Mouse (Mus musculus) liver, embryonic 11.5 days (tissue): ENCODE measurements around the gene Cfap161. TPM values are rescaled to one million over a fixed set of nuclear protein-coding genes. Genes with fewer than 3 reads are reported as not detected.

ENCODE experiments used
- ATAC-seq: fragments of 200-750 bp; cut with Nextera tagmentation; replicated peaks from 2 replicates; pipeline ENCODE4 v1.8.0; 2017; ENCODE audit warnings: moderate number of reproducible peaks, mild to moderate bottlenecking, moderate TSS enrichment, moderate library complexity; ENCODE audit not compliant: low FRiP score
- DNase-seq: peaks from one replicate; pipeline ENCODE4 v3.0.0-alpha.2; 2017; ENCODE audit warnings: low spot score
- H3K27ac ChIP-seq: fragments of 300-500 bp; sonication (generic); 2 replicates; pipeline ENCODE4 v1.5.1; 2014; ENCODE audit warnings: mild to moderate bottlenecking, low read depth, low read length, control low read depth
- H3K27me3 ChIP-seq: fragments of 300-500 bp; sonication (generic); replicated peaks from 2 replicates; pipeline ENCODE4 v1.6.1; 2014; ENCODE audit warnings: low read length, mixed read lengths; ENCODE audit not compliant: control insufficient read depth, insufficient read depth
- H3K36me3 ChIP-seq: fragments of 300-500 bp; sonication (generic); 2 replicates; pipeline ENCODE4 v1.6.1; 2014; ENCODE audit warnings: mild to moderate bottlenecking, low read length, moderate library complexity, mixed read lengths; ENCODE audit not compliant: control insufficient read depth, insufficient read depth
- H3K4me1 ChIP-seq: fragments of 300-500 bp; sonication (generic); replicated peaks from 2 replicates; pipeline ENCODE4 v1.6.1; 2014; ENCODE audit warnings: low read length, mixed read lengths; ENCODE audit not compliant: control insufficient read depth, insufficient read depth
- H3K4me2 ChIP-seq: fragments of 300-500 bp; sonication (generic); 2 replicates; pipeline ENCODE4 v1.6.1; 2014; ENCODE audit warnings: mild to moderate bottlenecking, control low read depth, moderate library complexity
- H3K4me3 ChIP-seq: fragments of 300-500 bp; sonication (generic); 2 replicates; pipeline ENCODE4 v1.5.1; 2014; ENCODE audit warnings: low read depth, low read length, control low read depth
- H3K9ac ChIP-seq: fragments of 300-500 bp; sonication (generic); 2 replicates; pipeline ENCODE4 v1.6.1; 2014; ENCODE audit warnings: low read depth, low read length, control low read depth
- H3K9me3 ChIP-seq: fragments of 300-500 bp; sonication (generic); 2 replicates; pipeline ENCODE4 v1.6.1; 2016; ENCODE audit warnings: low read length, inconsistent platforms, mixed read lengths; ENCODE audit not compliant: control insufficient read depth
- WGBS: fragments of 180-500 bp; shearing (Covaris S2); extraction: QIAGEN DNeasy Blood & Tissue Kit; methylation state at CpG from one replicate; pipeline ENCODE4 v1.1.7; 2014; 5-methylcytosine and 5-hydroxymethylcytosine counted together
- polyA plus RNA-seq: library from polyadenylated mRNA; unstranded; fragments of >200 nt; fragmentation: Nextera tagmentation; extraction: Ambion mirVana; gene quantifications from 2 replicates; pipeline ENCODE4 v1.2.1, GENCODE M21; 2014

Cfap161 gene
- polyA plus RNA-seq, 1 experiment from 2014 or later: not detected

GRCm38 (mm10) chr7:83762336-83762735 is 32.3 kb downstream of the Cfap161 start:
- Histone ChIP-seq H3K27ac (no peak overlapping the region), H3K9me3 (no peaks in the 10 kb centered on the region), H3K36me3 (no peaks in the 10 kb centered on the region), H3K4me1 (no peaks in the 10 kb centered on the region), H3K4me3 (no peak overlapping the region), H3K27me3 (no peaks in the 10 kb centered on the region), H3K4me2 (no peak overlapping the region), H3K9ac (no peak overlapping the region)
- no peak for DNase-seq
- no peak for ATAC-seq
- 79% methylated on average over 5 of the region's 5 CpGs for WGBS

DNA sequence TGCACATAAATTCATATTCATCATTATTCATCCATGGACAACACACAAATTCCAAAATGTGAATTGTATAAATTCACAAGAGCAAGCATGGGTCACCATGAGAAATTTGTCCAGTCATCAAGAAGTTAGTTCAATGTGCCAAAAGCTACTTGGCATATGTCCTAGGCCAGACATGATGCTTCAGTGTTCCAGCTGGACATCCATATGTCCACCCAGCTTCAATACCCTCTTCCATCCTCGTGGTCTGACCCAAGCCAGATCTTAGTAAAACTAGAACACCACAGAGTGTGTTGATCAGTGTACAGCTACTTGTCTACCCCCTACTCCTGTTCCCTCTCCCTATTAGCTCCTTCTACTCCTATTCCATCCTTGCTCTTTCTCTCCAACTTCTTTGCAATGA is 43.6 kb downstream of the Cfap161 start:
- Histone ChIP-seq H3K9ac (no peak overlapping the region), H3K9me3 (no peaks in the 10 kb centered on the region), H3K4me2 (no peak overlapping the region), H3K4me3 (no peak overlapping the region), H3K27ac (no peak overlapping the region), H3K36me3 (no peaks in the 10 kb centered on the region), H3K27me3 (no peaks in the 10 kb centered on the region), H3K4me1 (no peaks in the 10 kb centered on the region)
- WGBS: 63% methylated on average over 1 of the region's 1 CpGs
- ATAC-seq (no peak), DNase-seq (no peak)

- 77% methylated on average over 1 of the region's 1 CpGs for WGBS
- Histone ChIP-seq H3K4me2 (no peak overlapping the region), H3K27ac (no peak overlapping the region), H3K4me1 (no peaks in the 10 kb centered on the region), H3K9me3 (no peaks in the 10 kb centered on the region), H3K4me3 (no peak overlapping the region), H3K36me3 (no peaks in the 10 kb centered on the region), H3K9ac (no peak overlapping the region), H3K27me3 (no peaks in the 10 kb centered on the region)
- ATAC-seq (no peak), DNase-seq (no peak)
These were observed 46.3 kb downstream of the Cfap161 start for GRCm38 (mm10) chr7:83748405-83748804.

DNA sequence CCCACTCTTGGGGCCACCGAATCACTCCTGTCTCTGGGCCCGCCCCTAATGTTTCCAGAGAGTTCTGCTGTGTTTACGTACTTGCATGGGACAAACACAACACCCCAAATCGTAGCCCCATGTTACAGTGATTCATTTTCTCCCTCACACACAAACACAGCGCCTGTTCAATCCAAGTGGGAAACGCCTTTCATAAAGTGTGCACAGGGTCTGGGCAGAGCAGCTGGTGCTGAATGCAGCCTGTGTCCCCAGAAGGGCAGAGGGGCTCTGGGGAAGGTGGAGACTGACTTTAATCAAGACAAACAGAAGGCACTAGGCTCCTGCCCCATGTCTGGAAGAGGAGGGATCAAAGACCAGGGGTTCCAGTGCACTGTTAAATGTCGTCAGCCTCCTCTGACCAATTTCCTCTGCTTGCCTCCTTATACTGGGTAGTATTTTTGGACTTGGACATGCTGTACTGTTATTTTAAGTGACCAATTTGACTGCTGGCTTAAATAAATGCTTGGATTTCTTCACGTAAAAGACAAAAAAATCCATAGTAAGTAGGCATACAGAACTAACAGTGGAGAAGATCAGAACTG is 48.5 kb downstream of the Cfap161 start:
- no peak for ATAC-seq
- DNase-seq: no peak
- no peak overlapping the region for H3K4me3 ChIP-seq
- H3K27me3 ChIP-seq: no peaks in the 10 kb centered on the region
- H3K9ac ChIP-seq: no peak overlapping the region
- WGBS: 67% methylated on average over 8 of the region's 8 CpGs
- no peaks in the 10 kb centered on the region for H3K9me3 ChIP-seq
- H3K4me1 ChIP-seq: no peaks in the 10 kb centered on the region
- H3K36me3 ChIP-seq: no peaks in the 10 kb centered on the region
- H3K4me2 ChIP-seq: no peak overlapping the region
- H3K27ac ChIP-seq: no peak overlapping the region

DNA sequence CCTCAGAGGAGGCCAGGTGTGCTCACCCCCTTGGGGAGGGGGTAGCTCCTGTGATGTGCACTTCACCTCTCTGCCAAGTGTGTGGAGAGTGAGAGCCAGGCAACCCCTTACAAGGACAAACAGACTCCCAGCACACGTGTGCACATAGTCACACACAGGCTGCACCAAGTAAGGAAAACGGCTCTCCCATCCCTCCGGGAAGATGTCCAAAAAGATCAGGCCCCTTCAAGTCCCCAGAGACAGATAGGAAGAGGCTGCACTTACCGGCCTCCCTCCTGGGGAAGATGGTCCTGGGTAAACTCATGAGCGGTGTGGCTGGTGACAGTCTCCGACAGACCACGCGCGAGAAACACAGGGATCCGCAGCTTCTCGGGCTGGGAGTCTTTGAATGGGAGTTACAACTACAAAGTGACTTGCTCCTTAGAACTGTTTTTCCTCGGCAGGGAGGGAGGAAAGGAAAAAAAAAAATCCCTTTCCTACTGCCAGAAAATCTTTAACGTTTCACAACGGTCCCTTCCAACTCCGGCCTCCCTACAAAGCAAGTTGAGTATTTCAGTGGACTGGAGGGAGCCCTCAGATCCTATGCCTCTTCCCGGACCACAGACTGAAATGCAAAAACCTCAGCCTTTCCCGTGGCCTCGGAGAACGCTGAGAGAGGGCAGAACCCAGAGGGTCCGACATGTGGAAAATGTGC is 49.1 kb downstream of the Cfap161 start, which contains the start of gene Il16:
Gene Il16, minus strand, starts transcription at position 314 of the 694 bp plus-strand sequence.
- Histone ChIP-seq H3K4me2 (no peak within 1 kb of the TSS), H3K9ac (no peak within 1 kb of the TSS), H3K4me3 (no peak within 1 kb of the TSS), H3K27ac (no peak within 1 kb of the TSS), H3K4me1 (no peaks in the 10 kb centered on the region), H3K27me3 (no peaks in the 10 kb centered on the region), H3K9me3 (no peaks in the 10 kb centered on the region), H3K36me3 (no peaks in the 10 kb centered on the region)
- no peak for ATAC-seq
- whole genome bisulfite sequencing: 51% methylated on average over 20 of the region's 20 CpGs
- DNase-seq: no peak

DNA sequence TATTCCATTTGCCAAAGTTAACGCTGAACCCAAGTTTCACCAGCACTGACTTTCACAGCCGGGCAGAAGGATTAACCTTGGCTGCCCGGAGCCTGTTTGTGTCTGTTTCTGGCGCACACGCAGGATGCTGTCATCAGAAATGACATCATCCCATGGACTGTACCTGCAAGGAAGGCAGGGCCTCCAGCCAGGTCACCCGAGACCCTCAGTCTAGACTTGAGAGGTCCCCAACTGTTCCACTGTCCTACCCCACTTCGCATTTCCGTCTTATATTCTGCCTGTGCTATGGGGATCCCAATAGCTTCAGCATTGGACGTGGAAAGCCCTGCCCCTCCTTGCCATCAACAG is 49.6 kb downstream of the Cfap161 start:
- Histone ChIP-seq H3K9me3 (no peaks in the 10 kb centered on the region), H3K27ac (no peak overlapping the region), H3K4me1 (no peaks in the 10 kb centered on the region), H3K27me3 (no peaks in the 10 kb centered on the region), H3K9ac (no peak overlapping the region), H3K4me3 (no peak overlapping the region), H3K4me2 (no peak overlapping the region), H3K36me3 (no peaks in the 10 kb centered on the region)
- WGBS: 67% methylated on average over 9 of the region's 9 CpGs
- ATAC-seq: no peak
- DNase-seq: no peak

DNA sequence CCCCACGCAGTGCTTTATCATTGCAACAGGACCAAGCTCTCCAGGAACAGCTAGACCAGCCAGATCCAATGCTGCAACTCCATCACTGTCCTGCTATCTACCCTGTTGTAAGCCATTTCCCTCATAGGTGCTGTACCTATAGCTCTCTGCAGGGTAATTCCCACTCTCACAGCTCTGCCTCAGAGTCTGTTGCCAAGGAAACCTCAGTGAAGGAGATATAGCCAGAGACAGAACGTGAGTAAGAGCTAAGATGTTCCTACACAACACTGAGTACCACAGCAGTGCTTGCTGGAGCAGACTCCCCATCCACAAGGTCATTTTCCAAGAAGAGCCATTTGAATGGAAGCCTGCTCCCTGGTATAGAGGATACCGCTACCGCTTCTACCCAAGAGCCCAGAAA is 50.4 kb downstream of the Cfap161 start:
- H3K36me3 ChIP-seq: no peaks in the 10 kb centered on the region
- ATAC-seq: no peak
- DNase-seq: no peak
- no peaks in the 10 kb centered on the region for H3K9me3 ChIP-seq
- no peak overlapping the region for H3K4me2 ChIP-seq
- no peak overlapping the region for H3K9ac ChIP-seq
- WGBS: 76% methylated on average over 4 of the region's 4 CpGs
- H3K4me3 ChIP-seq: no peak overlapping the region
- H3K4me1 ChIP-seq: no peaks in the 10 kb centered on the region
- H3K27ac ChIP-seq: no peak overlapping the region
- H3K27me3 ChIP-seq: no peaks in the 10 kb centered on the region

DNA sequence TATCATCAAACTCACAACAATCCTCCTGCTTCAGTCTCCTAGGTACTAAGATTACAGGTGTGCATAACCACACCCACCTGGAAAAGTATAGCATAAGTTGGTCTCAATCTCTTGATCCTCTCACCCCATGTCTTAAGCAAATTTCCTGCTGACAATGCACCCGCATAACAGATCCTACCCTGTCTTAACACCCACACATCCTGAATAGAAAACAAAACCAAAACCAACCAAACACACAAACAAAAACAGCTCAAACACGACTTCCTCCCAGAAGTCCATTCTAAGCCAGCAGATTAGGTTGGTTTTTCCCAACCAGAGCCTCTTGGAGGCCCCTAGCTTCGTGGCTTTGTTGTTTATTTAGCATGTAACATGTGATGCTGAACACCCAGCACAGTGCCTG is 52.0 kb downstream of the Cfap161 start:
- Histone ChIP-seq H3K4me1 (no peaks in the 10 kb centered on the region), H3K36me3 (no peaks in the 10 kb centered on the region), H3K9ac (no peak overlapping the region), H3K4me2 (no peak overlapping the region), H3K27ac (no peak overlapping the region), H3K4me3 (no peak overlapping the region), H3K27me3 (no peaks in the 10 kb centered on the region), H3K9me3 (no peaks in the 10 kb centered on the region)
- no peak for DNase-seq
- ATAC-seq: no peak
- 49% methylated on average over 3 of the region's 3 CpGs for WGBS

GRCm38 (mm10) chr7:83742026-83742425 is 52.7 kb downstream of the Cfap161 start:
- H3K9me3 ChIP-seq: no peaks in the 10 kb centered on the region
- no peaks in the 10 kb centered on the region for H3K27me3 ChIP-seq
- no peak overlapping the region for H3K4me3 ChIP-seq
- WGBS: 72% methylated on average over 2 of the region's 2 CpGs
- no peaks in the 10 kb centered on the region for H3K36me3 ChIP-seq
- no peak for DNase-seq
- no peak overlapping the region for H3K9ac ChIP-seq
- no peaks in the 10 kb centered on the region for H3K4me1 ChIP-seq
- H3K27ac ChIP-seq: no peak overlapping the region
- no peak for ATAC-seq
- H3K4me2 ChIP-seq: no peak overlapping the region
